Mouse (Mus musculus) brain, embryonic 14.5 days (tissue): ENCODE measurements around the gene Samd13.

Experiments
- CTCF ChIP-seq: fragments of 200-500 bp; IDR thresholded peaks from 2 replicates; pipeline ENCODE4 v1.5.1; 2012; ENCODE audit warnings: inconsistent platforms, mild to moderate bottlenecking, moderate library complexity, borderline replicate concordance; ENCODE audit not compliant: insufficient read depth, insufficient read length; ENCODE audit errors: extremely low read depth
- POLR2A ChIP-seq: fragments of 200-500 bp; IDR thresholded peaks from 2 replicates; pipeline ENCODE4 v1.6.1; 2012; ENCODE audit warnings: mild to moderate bottlenecking, inconsistent platforms, borderline replicate concordance; ENCODE audit not compliant: poor library complexity, insufficient read depth, insufficient read length, severe bottlenecking; ENCODE audit errors: extremely low read depth

- no peak for TF ChIP-seq CTCF
- TF ChIP-seq POLR2A: no peak
Observed at GRCm38 (mm10) chr3:146621966-146622365, 63.4 kb downstream of the Samd13 start.
